Mouse (Mus musculus): ENCODE results near the gene Cd24a. TPM values are rescaled to one million over a fixed set of nuclear protein-coding genes. Genes with fewer than 3 reads are reported as not detected.

Gene Cd24a
- 9.2 and 357 TPM in 2 replicates for polyA plus RNA-seq (2012; rRNA removed; ENCODE audit: low replicate concordance)

DNA sequence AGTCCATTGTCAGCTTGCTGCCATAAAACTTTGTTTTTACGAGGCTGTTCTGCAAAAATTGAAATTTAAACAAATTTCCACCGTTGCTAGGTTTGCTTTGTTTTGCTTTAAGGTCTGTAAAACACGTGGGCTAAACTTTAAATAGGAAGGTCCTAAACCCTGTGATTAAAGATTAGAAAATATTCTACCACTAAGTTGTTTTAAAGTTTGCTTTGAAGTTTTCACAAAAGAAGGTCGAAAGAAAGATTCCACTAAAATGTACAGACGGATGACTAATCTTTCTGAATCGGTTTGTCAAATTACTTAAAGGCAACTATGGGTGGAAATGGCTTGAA lies at the start of gene Cd24a:
Cd24a (plus strand) TSS at position 288 of the 335 bp plus-strand sequence.

DNA sequence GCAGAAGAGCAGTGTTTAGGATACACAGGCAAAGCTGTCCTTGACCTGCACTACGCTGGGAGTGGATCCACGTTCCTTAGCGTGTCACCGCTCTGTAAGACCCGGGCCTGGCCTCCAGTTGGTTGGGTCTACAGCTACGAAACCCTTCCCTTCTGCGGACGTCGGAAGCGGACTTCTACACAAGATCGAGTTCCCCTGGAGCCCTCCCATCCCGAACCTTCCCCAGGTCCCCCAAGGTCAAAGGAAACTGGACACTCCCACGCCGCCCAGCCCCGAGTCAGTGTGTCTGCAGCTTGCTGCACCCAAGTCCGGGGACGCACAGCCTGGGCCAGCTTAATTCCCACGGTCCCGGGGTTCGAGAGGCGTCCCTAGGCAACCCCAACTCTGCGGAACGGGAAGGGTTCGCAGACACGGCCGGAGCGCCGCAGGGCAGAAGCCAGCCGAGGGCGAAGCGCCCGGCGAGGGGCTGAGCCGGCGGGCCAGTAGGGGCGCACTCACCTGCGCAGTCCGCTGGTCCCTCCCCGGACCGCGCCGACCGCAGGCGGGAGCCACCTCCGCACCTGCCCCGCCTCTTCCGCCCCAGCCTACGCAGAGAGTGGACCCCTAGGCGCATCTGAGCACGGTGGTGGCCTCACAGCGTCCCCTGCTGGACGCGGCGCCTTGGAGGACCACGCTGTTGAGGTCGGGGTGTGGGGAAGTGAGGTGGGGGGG lies 37.5 kb upstream of the Cd24a start, which contains the start of gene 1700021F05Rik:
1700021F05Rik (minus strand) TSS at position 553 of the 711 bp plus-strand sequence.

Other genes with a start within 250 kb of the Cd24a start
- 3.4 and 7.8 TPM in 2 replicates for gene Bend3, start 99.5 kb upstream of the Cd24a start, polyA plus RNA-seq (2012; rRNA removed; ENCODE audit: low replicate concordance)
- 59.9 and 127 TPM in 2 replicates for gene Gm9803, start 54.2 kb upstream of the Cd24a start, polyA plus RNA-seq (2012; rRNA removed; ENCODE audit: low replicate concordance)
- gene 1700021F05Rik, start 37.3 kb upstream of the Cd24a start, polyA plus RNA-seq (2012; rRNA removed; ENCODE audit: low replicate concordance), result 8.4 and 10.9 TPM in 2 replicates